Mouse (Mus musculus): Measurements from ENCODE around the gene Olfr1377.

DNA sequence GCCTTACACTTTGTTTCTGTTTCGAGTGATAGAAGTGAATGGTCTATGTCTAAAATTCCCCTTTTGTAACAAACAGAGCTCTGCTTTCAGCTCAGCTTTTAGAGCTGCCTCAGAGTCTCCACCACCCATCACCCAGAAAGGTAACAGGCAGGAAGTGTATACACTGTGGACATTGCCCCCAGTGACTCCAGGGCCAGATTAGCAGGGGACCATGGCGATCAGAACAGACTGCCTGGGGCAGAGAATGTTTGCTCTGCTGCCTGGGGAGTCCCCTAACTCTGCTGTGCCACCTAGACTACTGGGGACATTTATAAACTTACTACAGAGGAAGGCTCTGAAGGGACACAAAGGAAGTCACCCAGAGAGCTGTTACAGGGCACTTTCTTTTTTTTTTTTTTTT lies 34.6 kb downstream of the Olfr1377 start:
- TF ChIP-seq CTCF (IDR thresholded peaks at IDR 0.05; ENCODE audit: control insufficient read depth, insufficient read depth, low read length) (no peak), POLR2A (IDR thresholded peaks at IDR 0.05; ENCODE audit: borderline replicate concordance, control insufficient read depth, low read depth, low read length) (no peak)

Data from bone marrow, adult 2 months (tissue).